Mouse (Mus musculus) WW6 (cell line): ENCODE measurements around the gene Zfp622.

Experiments used
- DNase-seq: peaks from one replicate; pipeline ENCODE4 v3.0.0-alpha.2; 2013; ENCODE audit warnings: low read depth, low spot score

Zfp622 gene

DNA sequence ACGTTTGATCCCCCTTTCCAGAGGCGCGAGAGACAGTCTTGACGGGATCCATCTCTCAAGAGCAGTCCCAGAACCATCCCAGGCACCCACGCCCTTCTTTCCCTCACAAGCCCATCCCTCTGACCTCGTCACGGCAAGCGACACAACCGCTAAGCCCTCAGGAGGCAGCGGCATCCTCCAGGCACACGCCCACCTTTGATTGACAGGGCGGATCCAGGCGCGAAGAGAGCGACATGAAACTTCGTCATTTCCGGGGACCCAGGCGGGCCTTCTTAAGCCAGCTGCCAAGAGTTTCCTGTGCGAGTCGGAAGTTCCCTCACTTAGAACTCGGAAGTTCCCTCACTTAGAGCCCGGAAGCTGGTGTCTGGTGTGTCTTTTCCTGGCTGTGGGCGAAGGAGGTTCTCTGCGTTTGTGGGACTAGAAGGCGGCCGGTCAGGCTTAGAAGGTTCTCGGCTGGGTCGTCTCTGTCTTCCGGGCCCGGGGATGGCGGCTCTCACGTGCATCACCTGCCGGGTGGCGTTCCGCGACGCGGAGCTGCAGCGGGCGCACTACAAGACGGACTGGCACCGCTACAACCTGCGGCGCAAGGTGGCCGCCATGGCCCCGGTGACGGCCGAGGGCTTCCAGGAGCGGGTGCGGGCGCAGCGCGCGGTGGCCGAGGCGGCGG is at the start of gene Zfp622:
TSS of gene Zfp622 (plus strand) at position 300 of the 667 bp plus-strand sequence.
- peak; percentile 93 for DNase-seq

DNA sequence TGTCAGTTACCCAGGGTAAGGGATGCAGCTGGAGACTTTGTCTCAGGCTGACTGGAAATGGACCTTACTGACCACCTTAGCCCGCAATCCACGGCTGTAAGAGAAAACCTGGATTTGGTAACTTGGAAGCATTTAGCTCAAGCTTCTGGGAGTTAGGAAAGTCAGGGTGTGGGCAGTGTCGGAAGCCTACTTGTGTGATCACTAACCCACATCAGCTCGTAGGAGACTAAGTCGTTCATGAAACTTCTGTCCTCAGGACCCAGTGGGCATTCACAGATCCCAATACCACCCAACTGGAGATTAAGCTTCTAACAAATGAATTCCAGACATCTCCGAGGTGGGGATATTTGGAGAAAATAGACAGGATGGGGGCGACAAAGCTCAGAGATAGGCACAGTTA is 49.8 kb upstream of the Zfp622 start:
- DNase-seq = no peak

DNA sequence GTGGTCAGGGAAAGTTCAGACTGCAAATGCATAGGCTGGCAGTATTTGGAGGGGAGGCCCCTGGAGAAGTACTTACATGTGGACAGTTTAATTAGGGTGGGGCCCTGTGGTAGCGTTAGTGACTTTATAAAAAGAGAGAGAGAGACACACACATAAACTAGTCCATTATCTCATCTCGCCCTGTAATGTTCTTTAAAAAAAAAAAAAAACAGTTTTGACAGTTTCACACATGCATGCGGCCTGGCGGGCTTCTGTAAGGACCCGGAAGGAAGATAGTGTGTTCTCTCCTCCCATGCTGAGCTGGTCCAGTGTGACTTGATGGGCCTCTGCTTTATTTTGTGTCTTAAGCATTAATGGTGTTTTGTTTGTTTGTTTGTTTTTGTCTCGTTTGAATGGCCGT is 45.7 kb upstream of the Zfp622 start:
- no peak for DNase-seq

- DNase-seq = no peak
Measured at GRCm38 (mm10) chr15:25940397-25941377, 43.5 kb upstream of the Zfp622 start.

- DNase-seq = no peak
Measured at GRCm38 (mm10) chr15:25941514-25941913, 42.7 kb upstream of the Zfp622 start.

DNA sequence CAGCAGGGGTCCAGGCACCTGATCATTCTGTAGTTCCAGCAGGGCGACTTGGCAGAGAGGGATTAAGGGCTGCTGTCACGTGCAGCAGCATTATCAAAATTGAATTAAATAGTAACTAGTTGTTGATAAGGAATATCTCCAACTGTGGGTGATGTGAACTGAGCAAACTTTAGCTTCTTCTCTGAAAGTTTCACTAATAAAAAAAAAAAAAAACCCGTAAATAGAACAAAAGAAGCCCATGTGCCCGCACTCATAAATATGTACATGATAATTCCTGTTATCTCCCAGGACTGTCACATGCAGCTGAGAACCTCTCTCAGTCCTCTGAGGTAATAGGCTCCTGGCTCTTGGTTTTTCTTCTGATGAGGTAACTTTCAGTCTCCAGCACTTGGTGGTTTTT is 41.8 kb upstream of the Zfp622 start:
- no peak for DNase-seq

DNA sequence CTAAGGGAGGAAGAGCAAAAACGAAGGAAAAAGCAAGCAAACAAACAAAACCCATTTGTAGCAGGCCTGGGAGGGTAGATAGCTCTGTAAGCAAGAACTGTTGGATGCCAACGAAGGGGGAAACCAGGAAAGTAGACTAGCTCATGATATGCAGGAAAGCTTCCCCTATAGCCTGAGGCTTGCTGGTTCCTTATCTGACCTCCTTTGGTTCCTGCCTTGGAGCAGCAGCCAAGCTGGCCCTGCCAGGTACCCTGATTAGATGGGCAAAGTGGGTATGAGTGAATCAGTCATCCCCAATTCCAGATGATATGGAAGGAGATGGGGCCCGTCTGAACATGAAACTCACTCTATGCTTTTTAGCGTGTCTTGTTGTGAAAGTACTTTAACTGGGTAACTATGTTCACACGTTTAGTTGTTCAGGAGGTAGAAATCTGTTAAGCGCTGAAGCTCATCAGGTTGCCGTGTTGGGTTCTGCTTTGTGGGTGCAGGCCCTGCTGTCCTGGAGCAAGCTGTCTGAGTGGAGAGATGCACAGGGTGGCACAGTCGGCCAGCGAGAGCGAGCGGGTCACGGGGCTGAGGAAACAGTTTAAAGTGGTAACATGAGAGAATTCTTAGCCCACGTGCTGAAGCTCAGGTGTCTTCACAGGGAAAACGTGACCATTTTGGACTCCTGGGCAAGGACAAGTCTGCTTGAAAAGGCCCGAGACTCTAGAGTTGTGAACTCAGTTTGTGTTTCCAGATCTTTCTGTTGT is 40.6 kb upstream of the Zfp622 start:
- no peak for DNase-seq

DNA sequence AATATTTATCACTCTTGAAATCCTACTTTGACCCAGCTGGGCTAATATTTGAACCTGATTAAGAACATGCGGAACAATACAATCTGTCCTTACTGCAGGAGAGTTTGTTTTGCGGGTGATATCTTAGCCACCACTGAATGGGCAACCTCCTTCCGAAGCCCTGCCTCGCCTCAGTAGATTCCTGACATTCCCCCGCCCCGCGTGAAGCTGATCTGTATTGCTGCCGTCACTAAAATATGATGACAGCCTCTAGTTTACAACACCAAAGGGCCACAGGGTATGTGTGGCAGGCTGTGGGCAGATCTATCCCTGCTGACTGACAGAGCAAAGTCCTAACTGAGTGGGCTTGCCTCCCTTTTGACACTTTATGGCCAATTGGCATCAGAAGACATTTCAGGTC is 38.9 kb upstream of the Zfp622 start:
- DNase-seq = no peak

DNA sequence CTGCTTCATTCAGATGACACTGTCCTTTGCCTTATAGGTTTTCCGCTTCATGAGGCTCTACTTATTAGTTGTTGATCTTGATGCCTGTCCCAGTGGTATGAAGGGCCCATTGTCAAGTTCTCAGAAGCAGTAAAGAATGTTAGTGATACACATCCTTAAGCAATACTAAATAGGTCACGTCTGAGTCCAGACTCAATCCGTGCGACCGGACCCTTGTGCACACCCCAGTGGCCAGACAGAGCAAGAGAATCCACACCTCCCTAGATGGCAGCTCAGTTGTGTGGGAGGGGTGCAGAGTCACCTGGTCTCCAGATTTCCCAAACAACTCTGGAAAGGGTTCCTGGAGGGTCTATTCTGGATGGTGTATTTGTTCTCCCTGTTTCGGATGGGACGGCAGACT is 37.7 kb upstream of the Zfp622 start:
- DNase-seq = no peak

- no peak for DNase-seq
Measured at GRCm38 (mm10) chr15:25947383-25947782, 36.8 kb upstream of the Zfp622 start.

DNA sequence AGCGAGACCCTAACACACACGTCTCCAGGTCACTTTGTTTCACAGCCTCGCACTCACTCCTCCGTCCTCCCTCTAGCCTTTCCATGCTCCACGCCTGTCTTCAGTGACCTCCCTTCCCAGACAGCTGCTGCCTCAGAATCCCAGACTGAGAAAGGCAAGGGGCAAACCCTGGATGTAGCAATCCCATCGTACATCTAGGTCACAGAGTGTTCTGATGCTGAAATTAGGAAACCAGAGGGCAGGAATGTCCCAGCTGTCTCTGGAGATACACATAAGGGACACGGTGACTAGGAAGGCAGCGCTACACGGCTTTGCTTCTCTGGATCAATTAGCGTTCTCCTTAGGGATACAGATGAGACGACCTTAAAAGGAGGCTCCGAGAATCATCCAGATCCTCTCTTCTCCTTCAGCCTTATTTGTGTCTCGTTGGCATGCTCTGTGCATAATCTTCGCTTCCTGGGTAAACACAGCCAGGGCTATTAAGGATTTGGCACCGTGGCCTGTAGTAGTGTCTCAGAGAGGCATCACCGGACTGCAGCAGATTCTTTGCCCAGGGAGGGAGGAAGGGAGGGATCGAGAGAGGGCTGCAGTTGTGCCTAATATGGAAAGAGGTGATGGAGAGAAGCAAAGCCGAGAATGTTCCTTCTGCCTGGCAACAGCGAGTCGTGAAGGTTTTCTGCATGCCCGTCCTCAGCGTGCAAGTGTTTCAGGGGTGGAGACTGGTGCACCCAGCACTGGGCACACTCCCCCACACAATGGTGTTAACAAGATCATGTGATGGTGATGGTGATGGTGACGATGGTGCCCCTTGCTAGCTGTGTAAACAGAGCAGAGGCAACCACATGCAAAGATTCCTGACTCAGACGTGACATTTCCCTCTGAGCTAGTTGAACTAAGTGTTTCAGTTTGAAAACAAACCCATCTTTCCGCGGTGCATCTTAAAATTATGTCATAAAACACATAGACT is 35.6 kb upstream of the Zfp622 start:
- no peak for DNase-seq

DNA sequence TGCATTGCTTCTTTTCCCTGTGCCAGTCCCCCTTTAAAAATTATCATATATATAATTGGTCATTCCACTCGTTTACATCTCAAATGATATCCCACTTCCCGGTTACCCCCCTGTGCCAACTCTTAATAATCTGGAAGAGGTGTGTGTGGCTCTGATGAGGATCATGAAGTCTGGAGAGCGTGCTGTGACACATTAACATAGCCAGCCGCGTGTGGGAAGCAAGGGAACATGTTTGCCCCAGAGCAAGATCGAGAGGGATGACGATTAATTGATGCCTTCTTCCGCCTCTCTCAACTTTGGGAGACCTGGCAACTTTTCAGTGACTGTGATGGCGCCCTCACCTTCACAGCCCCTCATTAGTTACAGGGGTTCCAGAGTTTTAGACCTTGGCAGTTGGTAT is 34.5 kb upstream of the Zfp622 start:
- DNase-seq = no peak

DNA sequence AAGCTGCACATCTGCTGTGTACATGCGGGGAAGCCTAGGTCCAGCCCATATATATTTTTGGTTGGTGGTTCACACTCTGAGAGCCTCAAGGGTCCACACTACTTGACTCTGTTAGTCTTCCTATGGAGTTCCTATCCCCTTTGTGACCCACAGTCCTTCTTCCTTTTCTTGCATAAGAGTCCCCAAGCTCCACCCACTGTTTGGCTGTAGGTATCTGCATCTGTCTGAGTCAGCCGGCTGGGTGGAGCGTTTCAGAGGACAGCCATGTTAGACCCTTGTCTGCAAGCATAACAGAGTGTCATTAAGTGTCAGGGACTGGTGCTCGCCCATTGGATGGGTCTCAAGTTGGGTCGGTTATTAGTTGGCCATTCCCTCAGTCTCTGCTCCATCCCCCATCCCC is 33.6 kb upstream of the Zfp622 start:
- no peak for DNase-seq

- DNase-seq = no peak
Measured at GRCm38 (mm10) chr15:25951037-25951436, 33.1 kb upstream of the Zfp622 start.

DNA sequence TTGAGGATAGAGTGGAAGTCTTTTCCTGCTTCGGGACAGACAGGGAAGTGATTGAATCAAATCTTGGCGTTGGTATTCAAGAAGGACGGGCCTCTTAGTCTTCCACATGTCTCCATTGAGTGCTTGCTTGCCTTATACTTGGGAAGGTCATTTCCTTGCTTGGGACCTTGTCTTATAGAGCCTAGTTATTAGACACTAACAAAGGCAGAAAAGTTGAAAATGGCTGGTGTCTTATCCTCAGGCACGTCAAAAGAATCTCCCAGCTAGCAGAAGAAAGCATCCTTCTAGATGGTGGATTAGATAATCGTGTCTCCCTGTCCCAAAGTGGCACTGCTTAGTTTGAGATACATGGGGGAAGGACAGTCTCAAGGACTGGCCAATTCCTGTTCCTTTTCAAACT is 28.2 kb upstream of the Zfp622 start:
- no peak for DNase-seq

- no peak for DNase-seq
Measured at GRCm38 (mm10) chr15:25956422-25957117, 27.6 kb upstream of the Zfp622 start.

- no peak for DNase-seq
Measured at GRCm38 (mm10) chr15:25957651-25958050, 26.5 kb upstream of the Zfp622 start.

DNA sequence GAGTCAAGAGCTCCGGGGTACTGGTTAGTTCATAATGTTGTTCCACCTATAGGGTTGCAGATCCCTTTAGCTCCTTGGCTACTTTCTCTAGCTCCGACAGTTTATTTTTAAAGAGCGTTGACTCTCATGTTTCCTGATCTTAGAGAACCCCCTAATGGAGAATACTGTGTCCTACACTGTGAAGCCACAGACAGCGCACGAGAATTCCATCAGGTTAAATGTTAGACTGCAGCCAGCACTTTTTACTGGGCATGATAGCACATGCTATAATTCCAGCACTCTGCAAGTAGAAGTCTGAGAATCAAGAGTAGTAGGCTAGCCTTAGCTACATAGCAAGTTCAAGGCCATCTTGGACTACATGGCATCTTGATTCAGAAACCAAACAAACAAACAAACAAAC is 24.8 kb upstream of the Zfp622 start:
- DNase-seq = no peak

GRCm38 (mm10) chr15:25960231-25960630 is 23.9 kb upstream of the Zfp622 start:
- DNase-seq = no peak

GRCm38 (mm10) chr15:25966220-25966774 is 17.9 kb upstream of the Zfp622 start:
- DNase-seq = no peak
